Mouse (Mus musculus) lung, adult 2 months (tissue): ENCODE data around the gene Jakmip3.

Experiments
- CTCF ChIP-seq: fragments of 200-500 bp; IDR thresholded peaks from 2 replicates; pipeline ENCODE4 v1.5.1; 2011; ENCODE audit warnings: mild to moderate bottlenecking, low read length, control low read depth; ENCODE audit not compliant: insufficient read depth
- POLR2A ChIP-seq: fragments of 200-500 bp; IDR thresholded peaks from 2 replicates; pipeline ENCODE4 v1.6.1; 2011; ENCODE audit warnings: low read depth, mild to moderate bottlenecking, control low read depth, low read length, borderline replicate concordance; ENCODE audit errors: extremely low read depth

- TF ChIP-seq CTCF = no peak
- TF ChIP-seq POLR2A = no peak
Observed at GRCm38 (mm10) chr7:138906441-138906840, 34.1 kb upstream of the Jakmip3 start.
